Mouse (Mus musculus): ENCODE results near the gene Nav1.

The Nav1 gene

GRCm38 (mm10) chr1:135544504-135545146, 62.5 kb downstream of the Nav1 start:
- DNase-seq = peak; percentile 83

- DNase-seq = no peak
Measured at GRCm38 (mm10) chr1:135542841-135543810, 64.0 kb downstream of the Nav1 start.

- no peak for DNase-seq
Measured at GRCm38 (mm10) chr1:135542080-135542479, 65.0 kb downstream of the Nav1 start.

GRCm38 (mm10) chr1:135540270-135540669, 66.8 kb downstream of the Nav1 start:
- peak; percentile 80 for DNase-seq

GRCm38 (mm10) chr1:135538441-135539265, 68.4 kb downstream of the Nav1 start:
- DNase-seq = no peak

- DNase-seq = no peak
Measured at GRCm38 (mm10) chr1:135536822-135537221, 70.3 kb downstream of the Nav1 start.

- no peak for DNase-seq
Measured at GRCm38 (mm10) chr1:135536326-135536725, 70.8 kb downstream of the Nav1 start.

GRCm38 (mm10) chr1:135535256-135535655, 71.8 kb downstream of the Nav1 start:
- DNase-seq = no peak

- no peak for DNase-seq
Measured at GRCm38 (mm10) chr1:135534782-135535181, 72.3 kb downstream of the Nav1 start.

GRCm38 (mm10) chr1:135534070-135534469, 73.0 kb downstream of the Nav1 start:
- no peak for DNase-seq

- no peak for DNase-seq
Measured at GRCm38 (mm10) chr1:135532383-135532782, 74.7 kb downstream of the Nav1 start.

GRCm38 (mm10) chr1:135531981-135532380, 75.1 kb downstream of the Nav1 start:
- DNase-seq = no peak

- no peak for DNase-seq
Measured at GRCm38 (mm10) chr1:135531081-135531480, 76.0 kb downstream of the Nav1 start.

- no peak for DNase-seq
Measured at GRCm38 (mm10) chr1:135524518-135524860, 82.6 kb downstream of the Nav1 start.

- DNase-seq = no peak
Measured at GRCm38 (mm10) chr1:135523780-135524517, 83.1 kb downstream of the Nav1 start.

GRCm38 (mm10) chr1:135523344-135523743, 83.8 kb downstream of the Nav1 start:
- no peak for DNase-seq

- DNase-seq = no peak
Measured at GRCm38 (mm10) chr1:135520550-135521168, 86.4 kb downstream of the Nav1 start.

- no peak for DNase-seq
Measured at GRCm38 (mm10) chr1:135518661-135519060, 88.4 kb downstream of the Nav1 start.

GRCm38 (mm10) chr1:135517469-135517868, 89.6 kb downstream of the Nav1 start:
- DNase-seq = no peak

- DNase-seq = no peak
Measured at GRCm38 (mm10) chr1:135516511-135517305, 90.4 kb downstream of the Nav1 start.

- DNase-seq = no peak
Measured at GRCm38 (mm10) chr1:135515633-135516238, 91.4 kb downstream of the Nav1 start.

Measured in right cerebral cortex, postnatal 25 days (tissue).